Mouse (Mus musculus): ENCODE measurements at regions not wholly inside any gene's neighbourhood (a gene's known extent, or its start where the extent isn't known, plus 50 kb on each side); places are given as distances from the start of the nearest gene placed in this dataset.
"Not testable (repeated sequence)": the region's sequence is repeated elsewhere in the genome, so short reads cannot be mapped to it uniquely, and the experiment has no call there.

- DNase-seq: peak; percentile 2 to 5
Measured at GRCm38 (mm10) chr16:73647201-73647782, 764.3 kb downstream of the Robo2 start.

GRCm38 (mm10) chr16:73613017-73613416 is 798.6 kb downstream of the Robo2 start:
- DNase-seq: no peak

- no peak for DNase-seq
Measured at GRCm38 (mm10) chr16:73591421-73591820, 820.2 kb downstream of the Robo2 start.

- no peak for DNase-seq
Measured at GRCm38 (mm10) chr16:73561216-73561615, 850.4 kb downstream of the Robo2 start.

- no peak for DNase-seq
Measured at GRCm38 (mm10) chr16:73556940-73557339, 854.7 kb downstream of the Robo2 start.

GRCm38 (mm10) chr16:73543651-73544050 is 868.0 kb downstream of the Robo2 start:
- no peak for DNase-seq

- DNase-seq: no peak
Measured at GRCm38 (mm10) chr16:73538040-73538439, 873.6 kb downstream of the Robo2 start.

GRCm38 (mm10) chr16:73537541-73537940 is 874.1 kb downstream of the Robo2 start:
- DNase-seq: no peak

GRCm38 (mm10) chr16:73530191-73530590 is 881.4 kb downstream of the Robo2 start:
- DNase-seq: peak; percentile 3 to 12

GRCm38 (mm10) chr16:73522931-73523330 is 888.7 kb downstream of the Robo2 start:
- DNase-seq: not testable (repeated sequence)

- DNase-seq: no peak
Measured at GRCm38 (mm10) chr16:73504759-73505158, 906.9 kb downstream of the Robo2 start.

GRCm38 (mm10) chr16:73498636-73499208 is 912.9 kb downstream of the Robo2 start:
- DNase-seq: no peak

- DNase-seq: no peak
Measured at GRCm38 (mm10) chr16:73483214-73483856, 928.3 kb downstream of the Robo2 start.

GRCm38 (mm10) chr16:73482176-73482575 is 929.4 kb downstream of the Robo2 start:
- no peak for DNase-seq

- no peak for DNase-seq
Measured at GRCm38 (mm10) chr16:73473502-73473901, 938.1 kb downstream of the Robo2 start.

- peak; percentile 88 to 91 for DNase-seq
Measured at GRCm38 (mm10) chr16:73471547-73471946, 940.1 kb downstream of the Robo2 start.

GRCm38 (mm10) chr16:73470535-73470934 is 941.1 kb downstream of the Robo2 start:
- peak; percentile 8 to 31 for DNase-seq

- peak; percentile 78 to 82 for DNase-seq
Measured at GRCm38 (mm10) chr16:73466296-73466695, 945.3 kb downstream of the Robo2 start.

GRCm38 (mm10) chr16:73462516-73462915 is 949.1 kb downstream of the Robo2 start:
- DNase-seq: no peak

- DNase-seq: no peak
Measured at GRCm38 (mm10) chr16:73450634-73451245, 960.9 kb downstream of the Robo2 start.

- DNase-seq: no peak
Measured at GRCm38 (mm10) chr16:73449836-73450235, 961.8 kb downstream of the Robo2 start.

GRCm38 (mm10) chr16:73435726-73436125 is 975.9 kb downstream of the Robo2 start:
- DNase-seq: no peak

GRCm38 (mm10) chr16:73424851-73425250 is 986.8 kb downstream of the Robo2 start:
- peak; percentile 83 to 89 for DNase-seq

- peak; percentile 60 to 77 for DNase-seq
Measured at GRCm38 (mm10) chr16:73424311-73424710, 987.3 kb downstream of the Robo2 start.

Data from cerebellum, postnatal 10 days (tissue).